Mouse (Mus musculus): ENCODE results near the gene Gm20388. TPM values are rescaled to one million over a fixed set of nuclear protein-coding genes. Genes with fewer than 3 reads are reported as not detected.

Gene Gm20388
- total and polyA plus RNA-seq, 2 experiments from 2014 or later, result 17.3 TPM; not detected in 1

DNA sequence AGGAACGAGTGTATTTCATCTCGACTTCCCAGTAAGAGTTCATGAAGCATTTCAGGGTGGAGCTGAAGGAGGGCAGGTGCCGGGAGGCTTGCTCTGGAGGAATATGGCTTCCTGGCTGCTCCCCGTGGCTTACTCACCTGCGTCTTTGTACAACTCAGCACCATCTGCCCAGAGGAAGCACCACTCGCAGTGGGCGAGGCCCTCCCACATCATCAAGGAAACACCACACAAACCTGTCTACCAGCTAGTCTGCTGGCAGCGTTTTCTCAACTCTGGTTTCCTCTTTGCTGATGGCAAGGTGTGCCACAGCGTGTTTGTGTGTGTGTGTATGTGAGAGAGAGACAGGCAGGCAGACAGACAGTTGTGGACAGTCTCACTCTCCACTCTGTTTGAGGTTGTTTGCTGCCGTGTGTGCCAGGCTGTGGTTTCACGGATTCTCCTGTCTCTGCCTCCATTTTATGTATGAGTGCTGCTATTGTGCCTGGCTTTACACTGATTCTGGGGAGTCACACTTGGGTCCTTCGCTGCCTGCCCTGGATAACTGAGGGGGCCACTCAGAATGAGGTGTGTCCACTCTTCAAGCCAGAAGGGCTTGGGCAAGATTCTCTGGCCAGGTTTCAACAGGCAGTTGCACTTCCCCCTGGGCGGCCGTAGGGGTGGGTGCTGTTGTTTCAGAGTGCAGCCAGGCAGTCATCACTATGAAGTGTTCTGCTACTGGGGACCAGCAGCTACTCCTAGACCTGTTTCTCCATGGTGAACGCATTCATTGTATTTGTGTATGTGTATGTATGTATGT, 3580.8 kb downstream of the Gm20388 start:
- Histone ChIP-seq H3K9me3 (replicated peaks; ENCODE audit: control insufficient read depth, low read length) (no peaks in the 10 kb centered on the region), H3K4me3 (ENCODE audit: low read depth, low read length) (no peak overlapping the region), H3K27ac (ENCODE audit: low read depth) (no peak overlapping the region), H3K36me3 (replicated peaks; ENCODE audit: control insufficient read depth, insufficient read depth, low read length) (peaks cover 96% of the 10 kb centered on the region), H3K4me2 (ENCODE audit: low read depth, low read length) (no peak overlapping the region), H3K4me1 (ENCODE audit: control insufficient read depth, insufficient read depth) (no peaks in the 10 kb centered on the region), H3K9ac (replicated peaks; ENCODE audit: low read depth, low read length) (no peak overlapping the region), H3K27me3 (ENCODE audit: control insufficient read depth, insufficient read depth, low read length) (no peaks in the 10 kb centered on the region)
- ATAC-seq (ENCODE audit: insufficient read depth, low read depth), result no peak
- WGBS, result 87% methylated on average over 15 of the region's 15 CpGs
- no peak for TF ChIP-seq EP300 (IDR thresholded peaks at IDR 0.05; ENCODE audit: low read depth)
- TF ChIP-seq CTCF (IDR thresholded peaks at IDR 0.05; ENCODE audit: low read depth), result no peak
- DNase-seq (ENCODE audit: low spot score), result no peak

DNA sequence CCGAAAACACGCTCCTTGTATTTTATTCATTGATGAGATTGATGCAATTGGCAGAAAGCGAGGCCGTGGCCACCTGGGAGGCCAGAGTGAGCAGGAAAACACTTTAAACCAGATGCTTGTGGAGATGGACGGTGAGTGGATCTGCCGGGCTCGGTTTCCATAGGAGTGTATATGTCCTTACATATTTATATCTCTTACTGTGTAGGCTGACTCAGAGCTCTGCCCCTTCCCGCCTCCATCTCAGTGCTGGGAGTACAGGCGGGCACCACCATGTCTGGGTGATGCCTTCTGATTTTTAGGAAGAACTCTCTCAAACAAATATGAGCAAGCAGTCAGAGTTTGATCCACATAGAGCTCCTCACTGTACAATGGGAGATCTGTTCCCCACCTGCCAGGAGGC, 3582.3 kb downstream of the Gm20388 start:
- Histone ChIP-seq H3K4me3 (ENCODE audit: low read depth, low read length) (no peak overlapping the region), H3K9me3 (replicated peaks; ENCODE audit: control insufficient read depth, low read length) (no peaks in the 10 kb centered on the region), H3K27ac (ENCODE audit: low read depth) (no peak overlapping the region), H3K9ac (replicated peaks; ENCODE audit: low read depth, low read length) (no peak overlapping the region), H3K4me1 (ENCODE audit: control insufficient read depth, insufficient read depth) (no peaks in the 10 kb centered on the region), H3K36me3 (replicated peaks; ENCODE audit: control insufficient read depth, insufficient read depth, low read length) (peaks cover 95% of the 10 kb centered on the region), H3K27me3 (ENCODE audit: control insufficient read depth, insufficient read depth, low read length) (no peaks in the 10 kb centered on the region), H3K4me2 (ENCODE audit: low read depth, low read length) (no peak overlapping the region)
- TF ChIP-seq EP300 (IDR thresholded peaks at IDR 0.05; ENCODE audit: low read depth), result no peak
- no peak for TF ChIP-seq CTCF (IDR thresholded peaks at IDR 0.05; ENCODE audit: low read depth)
- WGBS, result 94% methylated on average over 9 of the region's 9 CpGs
- ATAC-seq (ENCODE audit: insufficient read depth, low read depth) (no peak), DNase-seq (ENCODE audit: low spot score) (no peak)

DNA sequence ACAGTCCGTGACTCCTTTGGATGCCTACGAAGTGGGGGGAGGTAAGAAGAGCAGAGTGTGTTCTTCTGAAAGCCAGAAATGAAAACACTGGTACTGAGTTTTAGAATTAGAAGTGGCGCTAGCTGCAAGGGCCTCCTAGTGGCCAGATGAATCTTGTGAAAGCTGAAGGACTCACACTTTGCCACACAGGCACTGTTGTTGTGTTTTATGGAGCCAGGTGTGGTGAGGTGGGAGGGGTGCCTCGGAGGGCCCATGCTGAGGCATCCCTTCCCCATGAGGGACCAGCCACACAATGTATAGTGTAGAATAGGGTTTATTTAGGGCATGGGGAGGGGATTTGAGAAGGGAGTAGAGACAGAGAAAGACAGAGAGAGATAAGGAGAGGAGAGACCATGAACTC, 3587.1 kb downstream of the Gm20388 start:
- TF ChIP-seq EP300 (IDR thresholded peaks at IDR 0.05; ENCODE audit: low read depth) (no peak), CTCF (IDR thresholded peaks at IDR 0.05; ENCODE audit: low read depth) (no peak; the same call in 1 of the 2 replicates)
- WGBS, result 87% methylated on average over 4 of the region's 4 CpGs
- H3K36me3 ChIP-seq (replicated peaks; ENCODE audit: control insufficient read depth, insufficient read depth, low read length), result peaks cover 98% of the 10 kb centered on the region
- DNase-seq (ENCODE audit: low spot score), result no peak
- H3K27me3 ChIP-seq (ENCODE audit: control insufficient read depth, insufficient read depth, low read length), result no peaks in the 10 kb centered on the region
- no peak overlapping the region for H3K4me3 ChIP-seq (ENCODE audit: low read depth, low read length)
- no peak overlapping the region for H3K27ac ChIP-seq (ENCODE audit: low read depth)
- no peaks in the 10 kb centered on the region for H3K9me3 ChIP-seq (replicated peaks; ENCODE audit: control insufficient read depth, low read length)
- no peak overlapping the region for H3K4me2 ChIP-seq (ENCODE audit: low read depth, low read length)
- H3K4me1 ChIP-seq (ENCODE audit: control insufficient read depth, insufficient read depth), result no peaks in the 10 kb centered on the region
- H3K9ac ChIP-seq (replicated peaks; ENCODE audit: low read depth, low read length), result no peak overlapping the region
- ATAC-seq (ENCODE audit: insufficient read depth, low read depth), result no peak

DNA sequence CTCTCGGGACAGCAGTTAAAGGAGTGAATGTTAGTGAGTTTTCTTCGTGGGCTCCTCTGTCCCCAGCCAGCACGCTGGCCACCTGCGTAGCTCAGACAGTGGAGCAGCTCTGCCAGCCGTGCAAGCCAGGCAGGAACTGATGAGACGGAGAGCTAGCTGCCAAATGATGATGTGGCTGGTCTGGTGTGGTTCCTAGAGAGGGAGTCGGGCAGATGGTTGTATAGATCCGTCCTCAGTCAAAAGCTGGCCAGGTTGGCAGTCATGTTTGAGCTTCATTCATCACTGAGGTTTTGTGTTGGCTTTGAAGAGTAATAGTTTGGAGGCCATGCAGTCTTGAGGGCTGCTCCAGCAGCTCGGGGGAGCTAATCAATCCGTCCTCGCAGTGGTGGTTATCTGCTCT, 3588.3 kb downstream of the Gm20388 start:
- Histone ChIP-seq H3K27ac (ENCODE audit: low read depth) (no peak overlapping the region), H3K27me3 (ENCODE audit: control insufficient read depth, insufficient read depth, low read length) (no peaks in the 10 kb centered on the region), H3K4me2 (ENCODE audit: low read depth, low read length) (no peak overlapping the region), H3K4me1 (ENCODE audit: control insufficient read depth, insufficient read depth) (no peaks in the 10 kb centered on the region), H3K9me3 (replicated peaks; ENCODE audit: control insufficient read depth, low read length) (no peaks in the 10 kb centered on the region), H3K9ac (replicated peaks; ENCODE audit: low read depth, low read length) (no peak overlapping the region), H3K4me3 (ENCODE audit: low read depth, low read length) (no peak overlapping the region), H3K36me3 (replicated peaks; ENCODE audit: control insufficient read depth, insufficient read depth, low read length) (peaks cover 98% of the 10 kb centered on the region)
- DNase-seq (ENCODE audit: low spot score), result no peak
- TF ChIP-seq CTCF (IDR thresholded peaks at IDR 0.05; ENCODE audit: low read depth), result no peak
- no peak for TF ChIP-seq EP300 (IDR thresholded peaks at IDR 0.05; ENCODE audit: low read depth)
- ATAC-seq (ENCODE audit: insufficient read depth, low read depth), result no peak
- WGBS, result 83% methylated on average over 11 of the region's 11 CpGs

DNA sequence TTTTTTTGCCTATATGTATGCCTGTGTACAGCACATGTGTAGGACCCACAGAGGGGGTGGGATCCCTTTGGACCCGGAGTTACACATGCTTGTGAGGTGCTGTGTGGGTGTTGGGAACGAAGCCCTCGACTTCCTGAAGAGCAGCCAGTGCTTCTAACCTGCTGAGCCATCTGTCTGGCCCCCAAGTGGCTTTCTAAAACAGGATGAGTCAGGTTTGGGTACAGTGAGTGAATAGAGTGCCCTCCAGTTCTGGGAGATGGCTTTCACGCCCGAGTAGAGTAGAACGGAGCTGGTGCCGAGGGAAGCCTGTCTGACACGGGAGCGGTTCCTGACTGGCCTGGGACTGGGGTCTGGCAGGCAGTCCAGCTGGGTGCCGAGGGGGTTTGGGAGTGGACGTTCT, 3588.9 kb downstream of the Gm20388 start:
- H3K9ac ChIP-seq (replicated peaks; ENCODE audit: low read depth, low read length), result no peak overlapping the region
- H3K4me3 ChIP-seq (ENCODE audit: low read depth, low read length), result no peak overlapping the region
- H3K9me3 ChIP-seq (replicated peaks; ENCODE audit: control insufficient read depth, low read length), result no peaks in the 10 kb centered on the region
- no peak overlapping the region for H3K27ac ChIP-seq (ENCODE audit: low read depth)
- H3K27me3 ChIP-seq (ENCODE audit: control insufficient read depth, insufficient read depth, low read length), result no peaks in the 10 kb centered on the region
- TF ChIP-seq CTCF (IDR thresholded peaks at IDR 0.05; ENCODE audit: low read depth), result no peak
- no peak for TF ChIP-seq EP300 (IDR thresholded peaks at IDR 0.05; ENCODE audit: low read depth)
- DNase-seq (ENCODE audit: low spot score), result no peak
- WGBS, result 95% methylated on average over 11 of the region's 11 CpGs
- no peak for ATAC-seq (ENCODE audit: insufficient read depth, low read depth)
- peaks cover 97% of the 10 kb centered on the region for H3K36me3 ChIP-seq (replicated peaks; ENCODE audit: control insufficient read depth, insufficient read depth, low read length)
- no peak overlapping the region for H3K4me2 ChIP-seq (ENCODE audit: low read depth, low read length)
- H3K4me1 ChIP-seq (ENCODE audit: control insufficient read depth, insufficient read depth), result no peaks in the 10 kb centered on the region

DNA sequence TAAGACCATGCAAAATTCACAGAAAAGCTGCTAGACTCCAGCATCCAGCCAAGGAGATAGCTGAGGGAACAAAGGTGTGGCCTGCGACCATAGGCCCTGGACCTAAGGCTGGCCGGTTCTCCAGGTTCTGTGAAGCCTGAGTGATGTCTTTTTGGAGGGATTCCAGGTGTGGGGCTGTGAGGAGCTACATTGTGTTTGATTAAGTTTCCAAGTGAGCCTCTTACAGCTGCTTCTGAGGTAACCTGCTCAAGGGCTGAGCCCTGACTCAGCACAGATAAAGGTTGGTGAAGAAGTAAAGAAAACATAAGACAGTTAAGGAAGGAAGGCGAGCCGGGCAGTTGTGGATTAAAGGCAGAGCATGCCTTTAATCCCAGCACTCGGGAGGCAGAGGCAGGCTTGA, 3591.6 kb downstream of the Gm20388 start:
- 87% methylated on average over 5 of the region's 5 CpGs for WGBS
- Histone ChIP-seq H3K9me3 (replicated peaks; ENCODE audit: control insufficient read depth, low read length) (no peaks in the 10 kb centered on the region), H3K27ac (ENCODE audit: low read depth) (no peak overlapping the region), H3K27me3 (ENCODE audit: control insufficient read depth, insufficient read depth, low read length) (no peaks in the 10 kb centered on the region), H3K4me3 (ENCODE audit: low read depth, low read length) (no peak overlapping the region), H3K36me3 (replicated peaks; ENCODE audit: control insufficient read depth, insufficient read depth, low read length) (peaks cover 86% of the 10 kb centered on the region), H3K4me2 (ENCODE audit: low read depth, low read length) (no peak overlapping the region), H3K9ac (replicated peaks; ENCODE audit: low read depth, low read length) (no peak overlapping the region), H3K4me1 (ENCODE audit: control insufficient read depth, insufficient read depth) (no peaks in the 10 kb centered on the region)
- ATAC-seq (ENCODE audit: insufficient read depth, low read depth), result no peak
- no peak for DNase-seq (ENCODE audit: low spot score)
- no peak for TF ChIP-seq EP300 (IDR thresholded peaks at IDR 0.05; ENCODE audit: low read depth)
- no peak for TF ChIP-seq CTCF (IDR thresholded peaks at IDR 0.05; ENCODE audit: low read depth)
